Mouse (Mus musculus) CH12.LX (cell line): Measurements from ENCODE around the gene Srcin1.

Source experiments
- CTCF ChIP-seq, 2 experiments: IDR thresholded peaks in 1 of 2; conservative IDR thresholded peaks in 1 of 2; 2 replicates each; pipeline ENCODE4 v1.5.1; 2011 to 2012; ENCODE audit warnings: low read depth in 2 of 2, low read length in 2 of 2, improper control_type of control experiment in 1 of 2, inconsistent platforms in 1 of 2, mild to moderate bottlenecking in 1 of 2, moderate library complexity in 1 of 2
- POLR2A ChIP-seq: IDR thresholded peaks from 2 replicates; pipeline ENCODE4 v1.6.1; 2011; ENCODE audit warnings: low read depth, mild to moderate bottlenecking, improper control_type of control experiment, low read length

DNA sequence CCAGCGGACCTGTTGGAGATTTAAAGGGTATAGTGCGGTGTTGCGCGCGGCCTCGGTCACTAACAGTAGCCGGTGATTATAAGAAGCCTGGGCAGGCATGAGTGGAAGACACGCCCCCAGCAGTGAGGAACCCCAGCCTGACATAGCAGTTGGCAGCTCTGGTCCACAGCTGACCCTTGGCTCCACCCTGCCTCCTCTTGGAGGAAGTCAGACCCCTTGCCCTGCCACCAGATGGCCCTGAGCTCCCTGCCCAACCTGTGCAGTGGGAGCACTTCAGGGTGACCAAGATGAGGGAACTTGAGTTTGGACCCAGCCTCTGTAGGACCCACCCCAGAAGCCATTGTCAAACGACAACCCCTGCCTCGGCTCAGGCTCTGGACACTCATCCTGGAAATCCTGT, 84.3 kb downstream of the Srcin1 start:
- peak in 1 of 2 experiments; percentile 58; a peak in 2 of 4 replicates for TF ChIP-seq CTCF (conservative IDR thresholded peaks at IDR 0.05 in 1 of 2, IDR thresholded peaks at IDR 0.05 in 1 of 2; ENCODE audit: low read depth in 2 of 2, low read length in 2 of 2)
- no peak for TF ChIP-seq POLR2A
